Mouse (Mus musculus) embryonic facial prominence, embryonic 14.5 days (tissue): ENCODE results near the gene Hoxc8. TPM values are rescaled to one million over a fixed set of nuclear protein-coding genes. Genes with fewer than 3 reads are reported as not detected.

Experiments used
- ATAC-seq: fragments of 200-750 bp; cut with Nextera tagmentation; 2 replicates; pipeline ENCODE4 v1.8.0; 2017; ENCODE audit warnings: low read depth, moderate number of reproducible peaks, moderate TSS enrichment
- DNase-seq: peaks from one replicate; pipeline ENCODE4 v3.0.0-alpha.2; 2015; ENCODE audit warnings: low spot score
- H3K27ac ChIP-seq: fragments of 300-500 bp; sonication (generic); replicated peaks from 2 replicates; pipeline ENCODE4 v1.5.1; 2014; ENCODE audit warnings: low read depth, mild to moderate bottlenecking, low read length, moderate library complexity
- H3K27me3 ChIP-seq: fragments of 300-500 bp; sonication (generic); replicated peaks from 2 replicates; pipeline ENCODE4 v1.6.1; 2014; ENCODE audit warnings: low read length; ENCODE audit not compliant: control insufficient read depth, insufficient read depth
- H3K36me3 ChIP-seq: fragments of 300-500 bp; sonication (generic); 2 replicates; pipeline ENCODE4 v1.6.1; 2014; ENCODE audit warnings: low read length, mixed read lengths; ENCODE audit not compliant: control insufficient read depth, insufficient read depth
- H3K4me1 ChIP-seq: fragments of 300-500 bp; sonication (generic); 2 replicates; pipeline ENCODE4 v1.6.1; 2014; ENCODE audit warnings: antibody characterized with exemption, low read length; ENCODE audit not compliant: control insufficient read depth, insufficient read depth
- H3K4me2 ChIP-seq: fragments of 300-500 bp; sonication (generic); 2 replicates; pipeline ENCODE4 v1.6.1; 2014; ENCODE audit warnings: low read depth, mild to moderate bottlenecking, low read length, moderate library complexity, mixed read lengths
- H3K4me3 ChIP-seq: fragments of 300-500 bp; sonication (generic); 2 replicates; pipeline ENCODE4 v1.5.1; 2014; ENCODE audit warnings: low read depth, mild to moderate bottlenecking, low read length
- H3K9ac ChIP-seq: fragments of 300-500 bp; sonication (generic); 2 replicates; pipeline ENCODE4 v1.6.1; 2014; ENCODE audit warnings: low read depth, mild to moderate bottlenecking, low read length, moderate library complexity, mixed read lengths
- H3K9me3 ChIP-seq: fragments of 300-500 bp; sonication (generic); 2 replicates; pipeline ENCODE4 v1.6.1; 2016; ENCODE audit warnings: low read length; ENCODE audit not compliant: control insufficient read depth
- WGBS: fragments of 180-500 bp; shearing (Covaris S2); extraction: QIAGEN DNeasy Blood & Tissue Kit; methylation state at CpG from one replicate; pipeline ENCODE4 v1.1.7; 2014; 5-methylcytosine and 5-hydroxymethylcytosine counted together
- polyA plus RNA-seq: library from polyadenylated mRNA; unstranded; fragments of >200 nt; fragmentation: Nextera tagmentation; extraction: Ambion mirVana; gene quantifications from 2 replicates; pipeline ENCODE4 v1.2.1, GENCODE M21; 2014

Gene Hoxc8
- polyA plus RNA-seq, 1 experiment from 2014 or later, result not detected

GRCm38 (mm10) chr15:102998608-102999182 lies 8.3 kb downstream of the Hoxc8 start:
- peak overlapping the region; percentile 72 for H3K4me2 ChIP-seq
- no peak for DNase-seq
- H3K4me1 ChIP-seq, result peaks cover 15% of the 10 kb centered on the region; the same call in 1 of the 2 replicates
- no peaks in the 10 kb centered on the region for H3K36me3 ChIP-seq
- ATAC-seq, result no peak
- H3K9ac ChIP-seq, result no peak overlapping the region
- H3K27ac ChIP-seq, result no peak overlapping the region
- no peaks in the 10 kb centered on the region for H3K9me3 ChIP-seq
- 1% methylated on average over 17 of the region's 19 CpGs for WGBS
- H3K27me3 ChIP-seq, result peaks cover 99% of the 10 kb centered on the region
- H3K4me3 ChIP-seq, result peak overlapping the region; percentile 44

DNA sequence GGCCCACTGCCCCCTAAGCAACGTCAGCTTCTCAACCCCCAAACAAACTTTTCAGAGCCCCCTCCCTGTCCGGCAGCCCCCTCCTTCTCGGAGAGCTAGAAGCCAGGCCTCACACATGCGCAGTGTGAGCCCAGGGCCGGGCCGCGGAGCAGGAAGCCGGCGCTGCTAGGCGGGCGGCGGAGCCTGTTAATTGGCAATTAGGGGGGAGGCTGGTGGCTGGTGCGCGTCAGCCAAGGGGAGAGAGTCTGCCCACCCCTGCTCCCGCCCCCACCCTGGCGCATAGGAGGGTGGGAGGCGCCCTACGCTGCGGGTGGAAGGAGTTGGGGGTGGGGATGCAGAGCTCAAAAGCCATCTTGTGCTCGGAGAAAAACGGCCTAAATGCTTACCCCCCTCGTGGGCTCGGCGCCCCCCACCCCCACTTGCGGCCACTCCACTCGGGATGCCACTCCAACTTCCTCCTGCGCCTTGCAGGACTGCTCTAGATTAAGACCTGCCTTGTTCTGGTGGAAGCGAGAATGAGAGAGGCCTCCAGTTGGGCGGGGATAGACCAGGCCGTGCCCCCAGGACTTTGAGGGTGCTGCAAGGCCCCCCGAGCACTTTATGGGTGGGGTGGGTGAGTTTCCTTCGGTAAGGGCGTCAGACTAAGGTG lies 8.9 kb downstream of the Hoxc8 start:
- Histone ChIP-seq H3K27ac (no peak overlapping the region), H3K9me3 (no peaks in the 10 kb centered on the region), H3K27me3 (peaks cover 100% of the 10 kb centered on the region), H3K36me3 (no peaks in the 10 kb centered on the region), H3K4me3 (peak overlapping the region; percentile 44), H3K4me2 (peak overlapping the region; percentile 72), H3K9ac (peak overlapping the region; percentile 49), H3K4me1 (peaks cover 15% of the 10 kb centered on the region; the same call in 1 of the 2 replicates)
- DNase-seq (peak; percentile 64), ATAC-seq (peak; percentile 81)
- under 1% methylated on average over 23 of the region's 33 CpGs for WGBS

DNA sequence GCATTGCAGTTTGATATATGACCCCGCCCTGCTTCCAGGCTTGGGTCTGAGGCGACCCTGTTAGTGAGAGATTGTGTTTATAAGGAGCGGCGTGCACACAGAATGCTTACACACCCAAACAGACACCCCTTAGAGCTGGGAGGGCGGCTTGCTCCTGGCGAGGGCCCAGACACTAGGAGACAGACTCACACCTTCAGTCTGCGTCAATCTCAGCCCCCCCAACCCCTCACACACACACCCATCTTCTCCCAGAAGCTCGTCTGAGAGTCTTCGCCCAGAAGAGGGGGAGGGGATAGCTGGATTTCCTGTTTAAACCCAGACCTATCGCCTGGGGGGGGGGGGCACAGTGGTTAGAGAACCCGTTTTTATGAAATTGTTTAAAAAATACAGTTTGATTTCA lies 9.5 kb downstream of the Hoxc8 start:
- ATAC-seq, result peak; percentile 26; the same call in 1 of the 2 replicates
- H3K36me3 ChIP-seq, result no peaks in the 10 kb centered on the region
- H3K9me3 ChIP-seq, result no peaks in the 10 kb centered on the region
- H3K4me2 ChIP-seq, result peak overlapping the region; percentile 72
- DNase-seq, result no peak
- peaks cover 100% of the 10 kb centered on the region for H3K27me3 ChIP-seq
- peak overlapping the region; percentile 44 for H3K4me3 ChIP-seq
- WGBS, result 0% methylated on average over 10 of the region's 11 CpGs
- peaks cover 15% of the 10 kb centered on the region; the same call in 1 of the 2 replicates for H3K4me1 ChIP-seq
- no peak overlapping the region for H3K27ac ChIP-seq
- H3K9ac ChIP-seq, result no peak overlapping the region

- Histone ChIP-seq H3K4me1 (peaks cover 15% of the 10 kb centered on the region; the same call in 1 of the 2 replicates), H3K36me3 (no peaks in the 10 kb centered on the region), H3K4me2 (peak overlapping the region; percentile 15; the same call in 1 of the 2 replicates), H3K9ac (no peak overlapping the region), H3K9me3 (no peaks in the 10 kb centered on the region), H3K4me3 (peak overlapping the region; percentile 4; the same call in 1 of the 2 replicates), H3K27me3 (peaks cover 100% of the 10 kb centered on the region), H3K27ac (no peak overlapping the region)
- 3% methylated on average over 23 of the region's 24 CpGs for WGBS
- ATAC-seq (no peak), DNase-seq (no peak)
Measured at GRCm38 (mm10) chr15:103000501-103000901, 10.1 kb downstream of the Hoxc8 start.

GRCm38 (mm10) chr15:103001370-103001769 lies 11.0 kb downstream of the Hoxc8 start:
- H3K9ac ChIP-seq, result no peak overlapping the region
- no peaks in the 10 kb centered on the region for H3K9me3 ChIP-seq
- peaks cover 15% of the 10 kb centered on the region; the same call in 1 of the 2 replicates for H3K4me1 ChIP-seq
- no peak overlapping the region for H3K4me3 ChIP-seq
- 13% methylated on average over 2 of the region's 2 CpGs for WGBS
- no peak for ATAC-seq
- H3K27ac ChIP-seq, result no peak overlapping the region
- no peak overlapping the region for H3K4me2 ChIP-seq
- DNase-seq, result no peak
- no peaks in the 10 kb centered on the region for H3K36me3 ChIP-seq
- H3K27me3 ChIP-seq, result peaks cover 100% of the 10 kb centered on the region

- no peak overlapping the region for H3K27ac ChIP-seq
- H3K4me2 ChIP-seq, result no peak overlapping the region
- H3K36me3 ChIP-seq, result no peaks in the 10 kb centered on the region
- H3K9me3 ChIP-seq, result no peaks in the 10 kb centered on the region
- peaks cover 100% of the 10 kb centered on the region for H3K27me3 ChIP-seq
- no peak for ATAC-seq
- 11% methylated on average over 4 of the region's 4 CpGs for WGBS
- H3K4me1 ChIP-seq, result peaks cover 15% of the 10 kb centered on the region; the same call in 1 of the 2 replicates
- H3K4me3 ChIP-seq, result no peak overlapping the region
- no peak overlapping the region for H3K9ac ChIP-seq
- no peak for DNase-seq
Measured at GRCm38 (mm10) chr15:103002156-103002555, 11.7 kb downstream of the Hoxc8 start.

DNA sequence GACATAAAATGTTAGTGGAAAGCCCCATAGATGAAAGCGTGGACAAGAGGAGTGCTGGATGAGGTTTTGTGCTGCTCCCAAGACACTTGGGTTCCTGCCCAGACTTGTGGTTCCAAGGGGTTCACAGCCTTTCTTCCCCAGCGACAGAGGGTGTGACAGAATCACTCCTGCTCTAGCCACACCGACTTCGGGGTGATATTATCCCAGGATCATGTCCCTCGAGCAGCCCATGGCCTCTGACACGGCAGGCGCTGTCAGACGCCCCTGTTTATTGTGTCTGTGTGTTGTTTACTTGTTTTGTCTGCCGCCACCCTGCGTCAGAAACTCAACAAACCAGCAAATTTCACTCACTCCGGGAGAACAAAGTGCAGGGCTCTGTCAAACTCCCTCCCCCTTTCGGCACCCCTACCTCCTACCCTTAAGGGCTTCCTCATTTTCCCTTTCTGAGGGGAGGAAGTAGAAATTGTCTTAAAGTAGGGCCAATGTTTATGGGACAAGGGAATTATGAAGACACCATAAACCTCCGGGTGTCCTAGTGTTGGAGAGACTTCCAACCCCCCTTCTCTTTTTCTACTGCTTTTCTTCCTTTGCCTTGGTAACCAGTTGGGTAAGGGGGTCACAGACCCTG lies 12.5 kb downstream of the Hoxc8 start:
- Histone ChIP-seq H3K4me3 (no peak overlapping the region), H3K27ac (no peak overlapping the region), H3K27me3 (peaks cover 100% of the 10 kb centered on the region), H3K9me3 (no peaks in the 10 kb centered on the region), H3K36me3 (no peaks in the 10 kb centered on the region), H3K9ac (no peak overlapping the region), H3K4me2 (no peak overlapping the region), H3K4me1 (peaks cover 15% of the 10 kb centered on the region; the same call in 1 of the 2 replicates)
- ATAC-seq (no peak), DNase-seq (no peak)
- 4% methylated on average over 13 of the region's 13 CpGs for WGBS

- Histone ChIP-seq H3K27me3 (peaks cover 100% of the 10 kb centered on the region), H3K4me2 (no peak overlapping the region), H3K9me3 (no peaks in the 10 kb centered on the region), H3K9ac (no peak overlapping the region), H3K36me3 (no peaks in the 10 kb centered on the region), H3K4me1 (0 out of 2 replicates have a peak, but pooled peaks cover 2% of the 10 kb centered on the region), H3K27ac (no peak overlapping the region), H3K4me3 (no peak overlapping the region)
- WGBS, result under 1% methylated on average over 16 of the region's 17 CpGs
- ATAC-seq (no peak), DNase-seq (no peak)
Measured at GRCm38 (mm10) chr15:103005308-103005707, 14.9 kb downstream of the Hoxc8 start.
